Mouse (Mus musculus) heart, embryonic 10.5 days (tissue): Measurements from ENCODE around the gene Krt36. TPM values are rescaled to one million over a fixed set of nuclear protein-coding genes. Genes with fewer than 3 reads are reported as not detected.

ENCODE experiments used
- DNase-seq: peaks from one replicate; pipeline ENCODE4 v3.0.0-alpha.2; 2017; ENCODE audit warnings: low spot score
- H3K27ac ChIP-seq: fragments of 300-500 bp; sonication (generic); 2 replicates; pipeline ENCODE4 v1.5.1; 2016; ENCODE audit warnings: mild to moderate bottlenecking
- H3K27me3 ChIP-seq: fragments of 300-500 bp; sonication (generic); 2 replicates; pipeline ENCODE4 v1.6.1; 2016; ENCODE audit warnings: mild to moderate bottlenecking; ENCODE audit not compliant: poor library complexity, insufficient read depth, severe bottlenecking
- H3K36me3 ChIP-seq: fragments of 300-500 bp; sonication (generic); 2 replicates; pipeline ENCODE4 v1.6.1; 2016; ENCODE audit warnings: mild to moderate bottlenecking, moderate library complexity
- H3K4me1 ChIP-seq: fragments of 300-500 bp; sonication (generic); 2 replicates; pipeline ENCODE4 v1.6.1; 2016; ENCODE audit warnings: mild to moderate bottlenecking
- H3K4me3 ChIP-seq: fragments of 300-500 bp; sonication (generic); 2 replicates; pipeline ENCODE4 v1.5.1; 2016; ENCODE audit warnings: mild to moderate bottlenecking, moderate library complexity
- H3K9me3 ChIP-seq: fragments of 300-500 bp; sonication (generic); 2 replicates; pipeline ENCODE4 v1.6.1; 2016; ENCODE audit warnings: mild to moderate bottlenecking, moderate library complexity
- WGBS: fragments of 180-500 bp; shearing (Covaris S2); methylation state at CpG from one replicate; pipeline ENCODE4 v1.1.7; 2016; 5-methylcytosine and 5-hydroxymethylcytosine counted together
- polyA plus RNA-seq: library from polyadenylated mRNA; unstranded; fragments of >200 nt; fragmentation: Nextera tagmentation; extraction: Ambion mirVana; gene quantifications from 2 replicates; pipeline ENCODE4 v1.2.1, GENCODE M21; 2016

Krt36 gene
- polyA plus RNA-seq, 1 experiment from 2014 or later, result 0.08 TPM

GRCm38 (mm10) chr11:100066236-100067010, 39.0 kb downstream of the Krt36 start:
- WGBS, result 65% methylated on average over 12 of the region's 12 CpGs
- Histone ChIP-seq H3K36me3 (no peaks in the 10 kb centered on the region), H3K27ac (no peak overlapping the region), H3K9me3 (no peaks in the 10 kb centered on the region), H3K27me3 (no peaks in the 10 kb centered on the region), H3K4me1 (peaks cover 4% of the 10 kb centered on the region; the same call in 1 of the 2 replicates), H3K4me3 (no peak overlapping the region)
- DNase-seq, result no peak

GRCm38 (mm10) chr11:100058875-100059274, 46.6 kb downstream of the Krt36 start:
- WGBS, result 73% methylated on average over 8 of the region's 8 CpGs

GRCm38 (mm10) chr11:100055686-100056655, 49.5 kb downstream of the Krt36 start:
- no peak for DNase-seq
- Histone ChIP-seq H3K9me3 (no peaks in the 10 kb centered on the region; the same call in 1 of the 2 replicates), H3K4me3 (no peak overlapping the region), H3K4me1 (no peaks in the 10 kb centered on the region), H3K27ac (no peak overlapping the region), H3K36me3 (no peaks in the 10 kb centered on the region), H3K27me3 (no peaks in the 10 kb centered on the region)
- WGBS, result 67% methylated on average over 9 of the region's 9 CpGs

More at GRCm38 (mm10) chr11:100058875-100059274, 46.6 kb downstream of the Krt36 start:
- no peak for DNase-seq
- Histone ChIP-seq H3K9me3 (no peaks in the 10 kb centered on the region), H3K27ac (no peak overlapping the region), H3K27me3 (no peaks in the 10 kb centered on the region), H3K36me3 (no peaks in the 10 kb centered on the region), H3K4me1 (no peaks in the 10 kb centered on the region), H3K4me3 (no peak overlapping the region)

Other genes with a start within 250 kb of the Krt36 start
- gene Gm11568, start 247.7 kb downstream of the Krt36 start, polyA plus RNA-seq, result not detected in 2 replicates
- not detected in 2 replicates for gene Gm11559, start 241.2 kb downstream of the Krt36 start, polyA plus RNA-seq
- gene Krtap9-1, start 232.2 kb downstream of the Krt36 start, polyA plus RNA-seq, result not detected in 2 replicates
- not detected in 2 replicates for gene Gm11567, start 226.4 kb downstream of the Krt36 start, polyA plus RNA-seq
- gene Krtap31-1, start 197.7 kb downstream of the Krt36 start, polyA plus RNA-seq, result not detected in 2 replicates
- not detected in 2 replicates for gene Gm11565, start 190.9 kb downstream of the Krt36 start, polyA plus RNA-seq
- not detected in 2 replicates for gene Krtap31-2, start 169.3 kb downstream of the Krt36 start, polyA plus RNA-seq
- not detected in 2 replicates for gene Krtap9-5, start 157.2 kb downstream of the Krt36 start, polyA plus RNA-seq
- gene Krtap29-1, start 126.6 kb downstream of the Krt36 start, polyA plus RNA-seq, result not detected in 2 replicates
- not detected in 2 replicates for gene Krtap16-1, start 119.0 kb downstream of the Krt36 start, polyA plus RNA-seq
- gene Krtap17-1, start 111.6 kb downstream of the Krt36 start, polyA plus RNA-seq, result 0.30 TPM in 1 of 2 replicates, not detected in the other
- gene Krt33a, start 89.4 kb downstream of the Krt36 start, polyA plus RNA-seq, result not detected in 2 replicates
- gene Krt33b, start 75.8 kb downstream of the Krt36 start, polyA plus RNA-seq, result not detected in 2 replicates
- not detected in 2 replicates for gene Krt34, start 64.1 kb downstream of the Krt36 start, polyA plus RNA-seq
- not detected in 2 replicates for gene Krt31, start 55.1 kb downstream of the Krt36 start, polyA plus RNA-seq
- gene Krt32, start 17.4 kb downstream of the Krt36 start, polyA plus RNA-seq, result not detected in 2 replicates
- gene Krt35, start 9.4 kb downstream of the Krt36 start, polyA plus RNA-seq, result not detected in 2 replicates
- gene Krt13, start 15.9 kb upstream of the Krt36 start, polyA plus RNA-seq, result 0.10 TPM in 1 of 2 replicates, not detected in the other
- gene Krt15, start 30.3 kb upstream of the Krt36 start, polyA plus RNA-seq, result 0.11 and 1.5 TPM in 2 replicates
- gene Krt19, start 43.0 kb upstream of the Krt36 start, polyA plus RNA-seq, result 76.3 and 86.1 TPM in 2 replicates
- gene Krt9, start 87.6 kb upstream of the Krt36 start, polyA plus RNA-seq, result not detected in 2 replicates
- 0.70 and 1.5 TPM in 2 replicates for gene Krt14, start 101.9 kb upstream of the Krt36 start, polyA plus RNA-seq
- not detected in 2 replicates for gene Krt16, start 143.3 kb upstream of the Krt36 start, polyA plus RNA-seq
- 0.17 and 0.19 TPM in 2 replicates for gene Krt17, start 155.4 kb upstream of the Krt36 start, polyA plus RNA-seq
- not detected in 2 replicates for gene Krt42, start 164.2 kb upstream of the Krt36 start, polyA plus RNA-seq
- gene Eif1, start 214.3 kb upstream of the Krt36 start, polyA plus RNA-seq, result 1,444 and 1,503 TPM in 2 replicates
- not detected in 2 replicates for gene Gast, start 228.8 kb upstream of the Krt36 start, polyA plus RNA-seq